Mouse (Mus musculus): Measurements from ENCODE around the gene Gins2. TPM values are rescaled to one million over a fixed set of nuclear protein-coding genes. Genes with fewer than 3 reads are reported as not detected.

The Gins2 gene
- polyA plus RNA-seq (2017; shearing (Covaris generic)), result 3.8 TPM

DNA sequence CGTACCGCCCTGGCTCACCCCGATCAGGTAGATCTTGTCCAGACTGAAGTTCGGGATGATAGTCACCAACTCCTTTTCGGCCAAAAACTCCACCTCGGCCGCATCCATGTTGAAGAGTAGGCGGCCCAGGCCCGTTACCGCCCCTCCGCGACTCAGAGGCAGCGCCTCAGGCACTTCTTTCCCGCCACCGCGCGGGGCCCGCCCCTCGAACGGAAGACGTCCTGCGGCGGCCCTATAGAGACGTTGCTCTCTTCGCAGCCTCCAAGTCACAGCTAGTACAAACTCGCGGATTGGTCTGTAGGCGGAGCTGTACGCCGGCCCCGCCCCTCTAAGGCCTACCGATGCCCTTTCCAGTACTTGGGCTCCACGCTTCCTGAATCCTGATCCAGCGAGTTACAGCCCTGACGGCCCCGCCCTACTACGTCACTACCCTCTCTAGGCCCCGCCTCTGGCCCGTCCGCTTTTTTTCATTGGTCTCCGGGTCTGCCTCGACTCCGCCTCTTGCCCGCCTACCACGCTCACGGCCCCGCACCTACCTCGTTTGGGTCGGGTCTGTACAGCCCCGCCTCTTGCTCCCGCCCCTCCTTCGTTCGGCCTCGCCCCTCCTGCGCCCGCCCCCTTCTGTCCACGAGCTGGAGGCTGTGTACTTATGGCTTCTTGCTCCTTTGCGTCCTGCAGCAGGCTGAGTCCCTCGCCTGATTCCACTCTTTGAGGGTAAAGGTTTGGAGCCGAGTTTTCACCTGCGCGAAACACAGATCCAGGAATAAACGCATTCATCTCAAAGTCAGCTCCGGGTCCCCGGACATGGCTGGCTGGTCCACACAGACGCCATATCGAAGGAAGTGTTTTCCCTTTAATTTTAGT lies at the start of gene Gins2:
Gins2 (minus strand) TSS at position 397 of the 864 bp plus-strand sequence.

Other genes with a start within 250 kb of the Gins2 start
- 0.45 TPM for gene 1190005I06Rik, start 58.3 kb upstream of the Gins2 start, polyA plus RNA-seq (2017; shearing (Covaris generic))
- not detected for gene Gm27021, start 78.8 kb upstream of the Gins2 start, polyA plus RNA-seq (2017; shearing (Covaris generic))
- 615 TPM for gene Cox4i1, start 78.9 kb upstream of the Gins2 start, polyA plus RNA-seq (2017; shearing (Covaris generic))
- gene Emc8, start 79.3 kb upstream of the Gins2 start, polyA plus RNA-seq (2017; shearing (Covaris generic)), result 40.1 TPM
- gene Irf8, start 147.1 kb upstream of the Gins2 start, polyA plus RNA-seq (2017; shearing (Covaris generic)), result 5.9 TPM